Mouse (Mus musculus) heart, embryonic 11.5 days (tissue): Measurements from ENCODE around the gene Sesn3. TPM values are rescaled to one million over a fixed set of nuclear protein-coding genes. Genes with fewer than 3 reads are reported as not detected.
"Not testable (repeated sequence)": the region's sequence is repeated elsewhere in the genome, so short reads cannot be mapped to it uniquely, and the experiment has no call there.

Source experiments
- ATAC-seq: fragments of 200-750 bp; cut with Nextera tagmentation; replicated peaks from 2 replicates; pipeline ENCODE4 v1.8.0; 2017; ENCODE audit warnings: moderate library complexity; ENCODE audit not compliant: insufficient number of reproducible peaks, low FRiP score, low TSS enrichment
- H3K27ac ChIP-seq: fragments of 300-500 bp; sonication (generic); 2 replicates; pipeline ENCODE4 v1.5.1; 2014; ENCODE audit warnings: mild to moderate bottlenecking, low read depth, low read length
- H3K27me3 ChIP-seq: fragments of 300-500 bp; sonication (generic); 2 replicates; pipeline ENCODE4 v1.6.1; 2014; ENCODE audit warnings: mild to moderate bottlenecking, low read length, mixed read lengths; ENCODE audit not compliant: control insufficient read depth, insufficient read depth
- H3K36me3 ChIP-seq: fragments of 300-500 bp; sonication (generic); 2 replicates; pipeline ENCODE4 v1.6.1; 2014; ENCODE audit warnings: mild to moderate bottlenecking, low read length, moderate library complexity, mixed read lengths; ENCODE audit not compliant: control insufficient read depth, insufficient read depth
- H3K4me1 ChIP-seq: fragments of 300-500 bp; sonication (generic); 2 replicates; pipeline ENCODE4 v1.6.1; 2014; ENCODE audit warnings: low read length; ENCODE audit not compliant: control insufficient read depth, insufficient read depth
- H3K4me2 ChIP-seq: fragments of 300-500 bp; sonication (generic); 2 replicates; pipeline ENCODE4 v1.6.1; 2014; ENCODE audit warnings: mild to moderate bottlenecking, moderate library complexity
- H3K4me3 ChIP-seq: fragments of 300-500 bp; sonication (generic); 2 replicates; pipeline ENCODE4 v1.5.1; 2014; ENCODE audit warnings: low read depth, low read length
- H3K9ac ChIP-seq: fragments of 300-500 bp; sonication (generic); 2 replicates; pipeline ENCODE4 v1.6.1; 2014; ENCODE audit warnings: mild to moderate bottlenecking, low read depth, low read length, moderate library complexity
- H3K9me3 ChIP-seq: fragments of 300-500 bp; sonication (generic); replicated peaks from 2 replicates; pipeline ENCODE4 v1.6.1; 2016; ENCODE audit warnings: low read length; ENCODE audit not compliant: control insufficient read depth
- WGBS: fragments of 180-500 bp; shearing (Covaris S2); extraction: QIAGEN DNeasy Blood & Tissue Kit; methylation state at CpG from one replicate; pipeline ENCODE4 v1.1.7; 2014; ENCODE audit not compliant: insufficient replicate concordance; 5-methylcytosine and 5-hydroxymethylcytosine counted together
- polyA plus RNA-seq: library from polyadenylated mRNA; unstranded; fragments of >200 nt; fragmentation: Nextera tagmentation; extraction: Ambion mirVana; gene quantifications from 2 replicates; pipeline ENCODE4 v1.2.1, GENCODE M21; 2014

Gene Sesn3
- polyA plus RNA-seq, 1 experiment from 2014 or later, result 21.0 TPM

- Histone ChIP-seq H3K27ac (no peak overlapping the region), H3K9me3 (no peaks in the 10 kb centered on the region), H3K36me3 (peaks cover 8% of the 10 kb centered on the region; the same call in 1 of the 2 replicates)
These were observed 39.6 kb downstream of the Sesn3 start for GRCm38 (mm10) chr9:14314477-14314876.

GRCm38 (mm10) chr9:14316618-14317017 is 41.8 kb downstream of the Sesn3 start:
- Histone ChIP-seq H3K36me3 (peaks cover 8% of the 10 kb centered on the region; the same call in 1 of the 2 replicates), H3K9ac (no peak overlapping the region), H3K4me2 (no peak overlapping the region), H3K4me1 (no peaks in the 10 kb centered on the region), H3K27ac (no peak overlapping the region), H3K4me3 (no peak overlapping the region), H3K9me3 (no peaks in the 10 kb centered on the region), H3K27me3 (no peaks in the 10 kb centered on the region)
- 94% methylated on average over 1 of the region's 1 CpGs for WGBS
- ATAC-seq, result no peak

More at GRCm38 (mm10) chr9:14314477-14314876, 39.6 kb downstream of the Sesn3 start:
- Histone ChIP-seq H3K9ac (no peak overlapping the region), H3K27me3 (no peaks in the 10 kb centered on the region), H3K4me2 (no peak overlapping the region), H3K4me1 (no peaks in the 10 kb centered on the region), H3K4me3 (no peak overlapping the region)
- no peak for ATAC-seq
- 84% methylated on average over 7 of the region's 7 CpGs for WGBS

GRCm38 (mm10) chr9:14335829-14336228 is 61.0 kb downstream of the Sesn3 start:
- 77% methylated on average over 4 of the region's 4 CpGs for WGBS
- no peak for ATAC-seq
- Histone ChIP-seq H3K4me3 (no peak overlapping the region), H3K9me3 (no peaks in the 10 kb centered on the region), H3K9ac (no peak overlapping the region), H3K27ac (no peak overlapping the region), H3K4me1 (no peaks in the 10 kb centered on the region), H3K36me3 (no peaks in the 10 kb centered on the region), H3K4me2 (no peak overlapping the region), H3K27me3 (no peaks in the 10 kb centered on the region)

GRCm38 (mm10) chr9:14336901-14337300 is 62.0 kb downstream of the Sesn3 start:
- no peak overlapping the region for H3K4me3 ChIP-seq
- H3K36me3 ChIP-seq, result no peaks in the 10 kb centered on the region
- no peak for ATAC-seq
- no peak overlapping the region for H3K27ac ChIP-seq
- H3K4me1 ChIP-seq, result no peaks in the 10 kb centered on the region
- no peaks in the 10 kb centered on the region for H3K27me3 ChIP-seq
- no peak overlapping the region for H3K9ac ChIP-seq
- no peaks in the 10 kb centered on the region for H3K9me3 ChIP-seq
- WGBS, result 73% methylated on average over 3 of the region's 3 CpGs
- H3K4me2 ChIP-seq, result no peak overlapping the region

GRCm38 (mm10) chr9:14338701-14339100 is 63.8 kb downstream of the Sesn3 start:
- Histone ChIP-seq H3K4me2 (no peak overlapping the region), H3K4me1 (no peaks in the 10 kb centered on the region), H3K27me3 (peaks cover 3% of the 10 kb centered on the region; the same call in 1 of the 2 replicates), H3K9me3 (no peaks in the 10 kb centered on the region), H3K36me3 (no peaks in the 10 kb centered on the region), H3K9ac (no peak overlapping the region), H3K4me3 (no peak overlapping the region), H3K27ac (no peak overlapping the region)
- no peak for ATAC-seq
- 59% methylated on average over 3 of the region's 3 CpGs for WGBS

- Histone ChIP-seq H3K4me3 (no peak overlapping the region), H3K27ac (no peak overlapping the region), H3K27me3 (peaks cover 5% of the 10 kb centered on the region; the same call in 1 of the 2 replicates), H3K4me1 (no peaks in the 10 kb centered on the region), H3K4me2 (no peak overlapping the region), H3K9me3 (no peaks in the 10 kb centered on the region), H3K36me3 (no peaks in the 10 kb centered on the region), H3K9ac (no peak overlapping the region)
- WGBS, result 53% methylated on average over 4 of the region's 4 CpGs
- no peak for ATAC-seq
These were observed 67.3 kb downstream of the Sesn3 start for GRCm38 (mm10) chr9:14342041-14342668.

- not testable (repeated sequence) for H3K4me1 ChIP-seq, H3K27ac ChIP-seq, H3K9ac ChIP-seq, H3K4me3 ChIP-seq, H3K9me3 ChIP-seq, ATAC-seq, H3K36me3 ChIP-seq, H3K4me2 ChIP-seq, H3K27me3 ChIP-seq
- WGBS, result 83% methylated on average over 4 of the region's 4 CpGs
These were observed 71.0 kb downstream of the Sesn3 start for GRCm38 (mm10) chr9:14345866-14346265.

- Histone ChIP-seq H3K4me2 (no peak overlapping the region), H3K4me1 (no peaks in the 10 kb centered on the region), H3K9ac (no peak overlapping the region), H3K27ac (no peak overlapping the region), H3K27me3 (peaks cover 5% of the 10 kb centered on the region; the same call in 1 of the 2 replicates), H3K9me3 (no peaks in the 10 kb centered on the region), H3K36me3 (no peaks in the 10 kb centered on the region), H3K4me3 (no peak overlapping the region)
- no peak for ATAC-seq
- 51% methylated on average over 4 of the region's 4 CpGs for WGBS
These were observed 73.5 kb downstream of the Sesn3 start for GRCm38 (mm10) chr9:14348416-14348815.

- no peaks in the 10 kb centered on the region for H3K9me3 ChIP-seq
- WGBS, result 76% methylated on average over 5 of the region's 5 CpGs
- H3K27ac ChIP-seq, result no peak overlapping the region
- H3K9ac ChIP-seq, result no peak overlapping the region
- H3K4me2 ChIP-seq, result no peak overlapping the region
- no peaks in the 10 kb centered on the region for H3K27me3 ChIP-seq
- H3K4me1 ChIP-seq, result no peaks in the 10 kb centered on the region
- no peaks in the 10 kb centered on the region for H3K36me3 ChIP-seq
- no peak overlapping the region for H3K4me3 ChIP-seq
- ATAC-seq, result no peak
These were observed 74.5 kb downstream of the Sesn3 start for GRCm38 (mm10) chr9:14349380-14349779.
